Mouse (Mus musculus): ENCODE measurements around the gene Rhox2f. TPM values are rescaled to one million over a fixed set of nuclear protein-coding genes. Genes with fewer than 3 reads are reported as not detected.

Rhox2f gene
- total RNA-seq (2023): not detected in 2 replicates

DNA sequence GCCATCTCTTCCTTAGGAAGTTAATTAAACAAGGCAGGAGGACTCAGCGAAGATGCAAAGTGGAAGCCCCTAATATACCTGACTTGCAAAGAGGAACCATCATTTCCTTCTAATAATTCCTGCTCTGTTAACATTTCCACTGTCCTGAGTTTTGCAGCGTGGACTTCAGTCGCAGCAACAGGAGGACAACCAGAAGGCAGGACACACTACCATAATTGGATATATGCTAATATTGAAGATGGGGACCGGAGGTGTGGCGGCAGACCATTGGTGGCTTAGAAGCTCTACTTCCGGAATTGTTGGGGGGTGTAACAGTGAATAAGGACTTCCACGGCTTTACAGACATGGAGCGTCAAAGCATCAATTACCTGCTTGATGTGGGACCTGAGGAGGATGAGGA, at the start of gene Rhox2f:
TSS of gene Rhox2f (plus strand) at position 301 of the 400 bp plus-strand sequence.

GRCm38 (mm10) chrX:37530152-37530551, 41.1 kb upstream of the Rhox2f start, which contains the start of gene Rhox2e:
Gene Rhox2e (plus strand): TSS chrX:37530452.

GRCm38 (mm10) chrX:37541719-37542118, 29.5 kb upstream of the Rhox2f start, which contains the start of gene Rhox3e:
Gene Rhox3e (plus strand): TSS chrX:37542019.

DNA sequence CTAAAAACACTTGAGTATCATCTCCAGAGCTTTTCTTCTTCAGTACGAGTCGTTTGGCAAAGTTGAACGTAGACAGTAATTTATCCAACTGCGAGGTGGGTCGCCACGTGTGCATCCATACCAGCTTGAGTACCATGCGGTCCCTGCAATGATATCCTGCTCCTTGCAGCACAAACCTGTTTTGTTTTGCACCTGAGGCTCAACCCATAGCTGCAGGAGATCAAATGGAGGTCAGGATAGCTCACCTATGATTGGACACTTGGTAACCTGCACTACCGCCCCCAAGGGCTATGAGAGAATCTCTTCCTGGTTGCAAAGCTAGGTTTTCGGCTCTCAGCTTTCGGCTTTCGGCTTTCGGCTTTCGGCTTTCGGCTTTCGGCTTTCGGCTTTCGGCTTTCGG, 14.1 kb upstream of the Rhox2f start, which contains the start of gene Rhox4e:
TSS of gene Rhox4e (plus strand) at position 301 of the 400 bp plus-strand sequence.

GRCm38 (mm10) chrX:37580692-37581091, 9.5 kb downstream of the Rhox2f start, which contains the start of gene Rhox3f:
Gene Rhox3f (plus strand): TSS chrX:37580992.

GRCm38 (mm10) chrX:37607604-37608003, 36.4 kb downstream of the Rhox2f start, which contains the start of gene Rhox4f:
Gene Rhox4f (minus strand): TSS chrX:37607704.

Other genes with a start within 250 kb of the Rhox2f start
- not detected in 2 replicates for gene Rhox3a2, start 191.4 kb upstream of the Rhox2f start, total RNA-seq (2023)
- gene Rhox4a2, start 180.6 kb upstream of the Rhox2f start, total RNA-seq (2023): not detected in 2 replicates
- gene Rhox2b, start 159.3 kb upstream of the Rhox2f start, total RNA-seq (2023): not detected in 2 replicates
- not detected in 2 replicates for gene Rhox4b, start 138.9 kb upstream of the Rhox2f start, total RNA-seq (2023)
- not detected in 2 replicates for gene Rhox2c, start 117.7 kb upstream of the Rhox2f start, total RNA-seq (2023)
- gene Rhox3c, start 112.8 kb upstream of the Rhox2f start, total RNA-seq (2023): not detected in 2 replicates
- gene Rhox4c, start 91.1 kb upstream of the Rhox2f start, total RNA-seq (2023): not detected in 2 replicates
- gene Rhox2d, start 78.0 kb upstream of the Rhox2f start, total RNA-seq (2023): not detected in 2 replicates
- gene Rhox4d, start 57.0 kb upstream of the Rhox2f start, total RNA-seq (2023): not detected in 2 replicates
- not detected in 2 replicates for gene Rhox2e, start 41.0 kb upstream of the Rhox2f start, total RNA-seq (2023)
- gene Rhox3e, start 29.4 kb upstream of the Rhox2f start, total RNA-seq (2023): not detected in 2 replicates
- gene Rhox4e, start 14.0 kb upstream of the Rhox2f start, total RNA-seq (2023): not detected in 2 replicates
- not detected in 2 replicates for gene Rhox3f, start 9.6 kb downstream of the Rhox2f start, total RNA-seq (2023)
- not detected in 2 replicates for gene Rhox4f, start 36.3 kb downstream of the Rhox2f start, total RNA-seq (2023)
- gene Rhox3g, start 57.2 kb downstream of the Rhox2f start, total RNA-seq (2023): not detected in 2 replicates
- not detected in 2 replicates for gene Rhox2g, start 72.1 kb downstream of the Rhox2f start, total RNA-seq (2023)
- not detected in 2 replicates for gene Rhox4g, start 79.9 kb downstream of the Rhox2f start, total RNA-seq (2023)
- gene Rhox3h, start 97.4 kb downstream of the Rhox2f start, total RNA-seq (2023): not detected in 2 replicates
- not detected in 2 replicates for gene Rhox2h, start 101.9 kb downstream of the Rhox2f start, total RNA-seq (2023)
- not detected in 2 replicates for gene Rhox5, start 233.4 kb downstream of the Rhox2f start, total RNA-seq (2023)

Measured in neutrophil, adult 65 days (primary cell).